Mouse (Mus musculus): Measurements from ENCODE around the gene Mamdc2. TPM values are rescaled to one million over a fixed set of nuclear protein-coding genes. Genes with fewer than 3 reads are reported as not detected.

Mamdc2 gene
- total and polyA plus RNA-seq, 3 experiments = not detected

GRCm38 (mm10) chr19:23447221-23447987, 838 bp downstream of the Mamdc2 start:
- no peak overlapping the region for H3K9ac ChIP-seq (ENCODE audit: control insufficient read depth, low read depth, low read length, poor library complexity, severe bottlenecking)
- TF ChIP-seq ZC3H11A (IDR thresholded peaks at IDR 0.05; ENCODE audit: low read depth, low read length) (no peak), RCOR1 (IDR thresholded peaks at IDR 0.05; ENCODE audit: low read depth, low read length) (no peak), TAL1 (IDR thresholded peaks at IDR 0.05; ENCODE audit: low read length) (no peak), ZKSCAN1 (IDR thresholded peaks at IDR 0.05; ENCODE audit: low read depth, low read length) (no peak)
- no peaks in the 10 kb centered on the region for H3K36me3 ChIP-seq (ENCODE audit: control insufficient read depth in 1 of 2, insufficient read depth in 2 of 2, low read length in 2 of 2)
- no peaks in the 10 kb centered on the region for H3K79me2 ChIP-seq (ENCODE audit: control insufficient read depth, insufficient read depth, low read length, poor library complexity)
- no peak overlapping the region for H3K27ac ChIP-seq (ENCODE audit: control insufficient read depth, low read depth, low read length)
- no peaks in the 10 kb centered on the region for H3K4me1 ChIP-seq (ENCODE audit: control insufficient read depth in 1 of 2, insufficient read depth in 2 of 2, low read length in 2 of 2)
- DNase-seq (ENCODE audit: low read depth, low spot score) = no peak
- H3K9me3 ChIP-seq (replicated peaks; ENCODE audit: insufficient read depth, low read length) = no peaks in the 10 kb centered on the region
- no peak overlapping the region for H3K4me3 ChIP-seq (ENCODE audit: control insufficient read depth in 1 of 2, insufficient read depth in 1 of 2, low read depth in 2 of 2, low read length in 2 of 2)
- H3K27me3 ChIP-seq (ENCODE audit: control insufficient read depth in 1 of 2, insufficient read depth in 2 of 2, low read length in 2 of 2) = no peaks in the 10 kb centered on the region

DNA sequence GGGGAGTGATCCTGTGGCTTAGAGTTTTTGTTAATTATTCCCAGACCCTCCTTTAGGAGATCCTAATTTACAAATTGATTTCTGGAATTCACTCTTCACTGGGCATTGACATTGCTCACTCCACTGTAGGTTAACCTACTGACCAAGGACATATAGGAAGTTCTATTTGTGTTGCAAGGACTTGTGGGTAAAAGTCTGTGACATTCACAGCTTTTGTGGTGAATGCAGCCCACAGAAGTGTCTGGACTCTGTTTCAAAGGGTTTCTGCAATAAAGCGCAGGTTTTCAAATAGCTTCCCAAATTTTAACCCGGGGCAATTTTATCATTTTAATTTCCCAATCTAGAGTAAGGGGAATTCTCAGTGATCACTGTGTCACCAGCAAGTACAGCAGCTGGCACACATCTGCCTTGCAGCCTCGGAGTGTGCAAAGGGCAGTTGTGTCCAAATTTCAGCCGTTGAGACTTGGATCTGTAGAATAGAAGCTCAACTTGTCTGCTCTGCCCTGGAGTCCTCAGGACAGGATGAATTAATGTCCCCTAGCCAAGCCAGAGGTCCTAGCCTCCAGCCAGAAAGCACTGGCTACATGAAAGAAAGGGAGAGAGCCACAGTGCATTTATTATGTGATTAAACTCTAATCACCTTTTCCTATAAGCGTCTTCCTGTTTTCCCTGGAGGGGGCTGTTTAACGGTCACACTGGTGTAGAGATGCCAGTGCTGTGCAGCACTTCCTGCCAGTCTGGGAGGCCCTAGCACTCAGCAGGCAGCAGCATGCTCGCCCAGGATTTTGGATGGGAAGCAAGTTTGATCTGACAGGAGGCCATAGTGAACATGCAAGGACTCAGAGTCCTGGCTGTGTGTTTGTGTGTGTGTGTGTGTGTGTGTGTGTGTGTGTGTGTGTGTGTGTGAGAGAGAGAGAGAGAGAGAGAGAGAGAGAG, 3.1 kb downstream of the Mamdc2 start:
- no peak overlapping the region for H3K9ac ChIP-seq (ENCODE audit: control insufficient read depth, low read depth, low read length, poor library complexity, severe bottlenecking)
- no peak for DNase-seq (ENCODE audit: low read depth, low spot score)
- H3K9me3 ChIP-seq (replicated peaks; ENCODE audit: insufficient read depth, low read length) = no peaks in the 10 kb centered on the region
- no peaks in the 10 kb centered on the region for H3K79me2 ChIP-seq (ENCODE audit: control insufficient read depth, insufficient read depth, low read length, poor library complexity)
- TF ChIP-seq ETS1 (IDR thresholded peaks at IDR 0.05; ENCODE audit: low read depth, low read length) (no peak), MXI1 (IDR thresholded peaks at IDR 0.05; ENCODE audit: low read depth, low read length) (no peak), POLR2AphosphoS5 (IDR thresholded peaks at IDR 0.05; ENCODE audit: borderline replicate concordance, low read depth, low read length) (no peak), POLR2AphosphoS2 (IDR thresholded peaks at IDR 0.05; ENCODE audit: low read length) (no peak), GABPA (IDR thresholded peaks at IDR 0.05; ENCODE audit: low read depth, low read length) (no peak), RAD21 (IDR thresholded peaks at IDR 0.05; ENCODE audit: low read depth, low read length) (no peak), CHD1 (IDR thresholded peaks at IDR 0.05; ENCODE audit: low read depth, low read length) (no peak), HCFC1 (IDR thresholded peaks at IDR 0.05; ENCODE audit: low read depth, low read length) (no peak), CHD2 (IDR thresholded peaks at IDR 0.05; ENCODE audit: low read length) (no peak), JUND (IDR thresholded peaks at IDR 0.05; ENCODE audit: low read depth, low read length) (no peak), BHLHE40 (IDR thresholded peaks at IDR 0.05; ENCODE audit: borderline replicate concordance, low read depth, low read length) (no peak), ZMIZ1 (IDR thresholded peaks at IDR 0.05; ENCODE audit: low read depth, low read length) (no peak), MYC (IDR thresholded peaks at IDR 0.05; ENCODE audit: low read depth, low read length) (no peak), POLR2A (IDR thresholded peaks at IDR 0.05; ENCODE audit: control insufficient read depth in 1 of 2, insufficient read depth in 1 of 2, low read depth in 1 of 2, low read length in 2 of 2, poor library complexity in 1 of 2) (no peak), TCF12 (IDR thresholded peaks at IDR 0.05; ENCODE audit: low read depth, low read length) (no peak), USF1 (IDR thresholded peaks at IDR 0.05; ENCODE audit: low read depth, low read length) (no peak)
- no peaks in the 10 kb centered on the region for H3K4me1 ChIP-seq (ENCODE audit: control insufficient read depth in 1 of 2, insufficient read depth in 2 of 2, low read length in 2 of 2)
- H3K4me3 ChIP-seq (ENCODE audit: control insufficient read depth in 1 of 2, insufficient read depth in 1 of 2, low read depth in 2 of 2, low read length in 2 of 2) = no peak overlapping the region
- H3K36me3 ChIP-seq (ENCODE audit: control insufficient read depth in 1 of 2, insufficient read depth in 2 of 2, low read length in 2 of 2) = no peaks in the 10 kb centered on the region
- no peaks in the 10 kb centered on the region for H3K27me3 ChIP-seq (ENCODE audit: control insufficient read depth in 1 of 2, insufficient read depth in 2 of 2, low read length in 2 of 2)
- H3K27ac ChIP-seq (ENCODE audit: control insufficient read depth, low read depth, low read length) = no peak overlapping the region

Data from MEL (cell line).